Mouse (Mus musculus) thymus, postnatal 36 days (tissue): ENCODE measurements around the gene 1110059E24Rik.

ENCODE experiments used
- DNase-seq, 2 experiments: peaks; one replicate each; pipeline ENCODE4 v3.0.0; 2022; ENCODE audit warnings: mixed read lengths in 2 of 2

Gene 1110059E24Rik

GRCm38 (mm10) chr19:21571223-21571980, 81.4 kb downstream of the 1110059E24Rik start:
- DNase-seq: peak; percentile 79 to 82

DNA sequence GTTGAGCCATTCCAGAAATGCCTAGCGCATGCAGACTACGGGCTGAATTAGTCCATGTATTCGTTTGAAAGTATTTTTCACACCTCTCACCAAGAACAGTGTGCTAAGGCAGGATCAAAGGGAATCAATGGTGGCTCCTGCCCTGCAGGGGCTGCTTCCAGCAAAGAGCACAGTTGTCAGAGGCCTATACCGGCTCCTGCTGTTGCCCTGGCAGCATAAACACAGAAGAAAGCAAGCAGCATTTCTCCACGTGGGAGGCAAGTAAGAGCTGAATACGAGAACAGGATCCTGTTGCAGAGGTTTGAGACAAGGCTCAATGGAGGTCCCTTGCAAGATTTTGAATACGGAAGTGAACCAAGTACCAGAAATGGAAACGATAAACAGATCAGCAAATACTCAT, 82.0 kb downstream of the 1110059E24Rik start:
- DNase-seq: no peak

- no peak for DNase-seq
These were observed 84.1 kb downstream of the 1110059E24Rik start for GRCm38 (mm10) chr19:21568528-21569185.

DNA sequence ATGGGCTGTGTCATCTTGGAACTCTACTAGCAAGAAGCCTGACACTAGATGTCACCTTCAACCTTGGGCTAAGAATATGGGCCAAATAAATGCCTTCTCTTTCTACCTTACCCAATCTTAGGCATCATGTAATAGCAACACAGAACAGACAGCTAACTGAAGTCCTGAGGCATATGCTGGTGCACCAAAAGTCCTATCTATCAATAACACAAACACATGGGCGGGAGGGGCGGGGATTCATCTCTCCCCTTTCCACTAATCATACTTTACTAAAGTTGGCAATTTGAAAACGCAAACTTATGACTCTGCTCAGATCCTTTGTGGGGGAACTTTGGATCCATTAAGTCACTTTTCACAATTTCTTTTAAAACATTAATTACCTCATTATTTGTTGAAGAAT, 84.8 kb downstream of the 1110059E24Rik start:
- no peak for DNase-seq

GRCm38 (mm10) chr19:21566484-21566883, 86.3 kb downstream of the 1110059E24Rik start:
- DNase-seq: no peak

GRCm38 (mm10) chr19:21564461-21564797, 88.3 kb downstream of the 1110059E24Rik start:
- no peak for DNase-seq

DNA sequence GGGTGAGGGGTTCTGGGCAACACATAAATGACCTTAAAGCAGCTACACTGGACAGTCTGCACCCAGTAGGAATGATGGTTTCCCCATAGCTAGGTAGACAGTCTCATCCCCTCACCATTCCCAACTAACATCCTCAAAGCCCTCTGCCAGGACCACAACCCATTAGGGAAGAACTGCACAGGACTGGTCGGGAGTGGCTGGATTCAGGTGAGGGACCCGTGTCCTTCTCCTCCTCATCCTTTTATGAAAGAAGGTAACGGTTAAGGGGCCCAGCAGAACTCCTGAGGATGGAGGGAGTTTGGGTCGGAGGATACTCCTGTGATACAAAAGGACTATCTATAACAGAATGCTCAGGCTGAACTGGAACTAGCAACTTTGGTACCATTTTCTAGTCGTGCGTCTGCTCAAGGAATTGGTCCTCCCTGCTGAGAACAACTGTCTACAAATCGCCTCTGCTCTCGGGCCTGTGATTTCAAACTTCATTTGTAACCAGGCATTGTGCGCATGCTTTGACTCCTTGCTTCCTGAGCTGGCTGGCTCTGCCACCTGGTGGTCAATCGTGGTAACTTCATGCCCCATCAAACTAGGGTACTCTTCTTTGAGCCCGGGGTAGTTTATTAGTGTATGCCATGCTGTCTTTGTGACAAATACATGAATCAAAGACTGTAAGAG, 88.9 kb downstream of the 1110059E24Rik start:
- peak; percentile 62 to 70 for DNase-seq

- no peak for DNase-seq
These were observed 89.8 kb downstream of the 1110059E24Rik start for GRCm38 (mm10) chr19:21562996-21563395.

DNA sequence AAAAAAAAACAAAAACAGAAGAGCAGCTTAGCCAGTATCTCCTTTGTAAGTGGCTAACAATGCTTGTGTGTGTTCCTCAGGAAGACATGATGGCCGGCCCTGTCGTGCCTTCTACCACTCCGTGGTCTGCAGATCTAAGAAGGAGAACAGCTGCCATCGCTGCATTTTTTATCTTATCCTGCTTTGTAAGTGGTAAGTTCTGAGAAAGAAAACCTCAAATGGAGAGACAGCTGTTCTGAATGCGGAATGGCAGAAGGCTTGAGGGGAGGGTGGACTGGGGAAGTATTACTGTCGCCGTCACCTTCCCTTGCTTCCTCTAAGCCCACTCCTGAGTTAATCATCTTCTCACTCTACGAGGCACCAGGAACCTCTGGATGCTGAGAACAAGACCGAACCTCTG, 100.0 kb downstream of the 1110059E24Rik start:
- no peak for DNase-seq

- DNase-seq: no peak
These were observed 100.7 kb downstream of the 1110059E24Rik start for GRCm38 (mm10) chr19:21551921-21552536.

- no peak for DNase-seq
These were observed 103.1 kb downstream of the 1110059E24Rik start for GRCm38 (mm10) chr19:21549713-21550112.

DNA sequence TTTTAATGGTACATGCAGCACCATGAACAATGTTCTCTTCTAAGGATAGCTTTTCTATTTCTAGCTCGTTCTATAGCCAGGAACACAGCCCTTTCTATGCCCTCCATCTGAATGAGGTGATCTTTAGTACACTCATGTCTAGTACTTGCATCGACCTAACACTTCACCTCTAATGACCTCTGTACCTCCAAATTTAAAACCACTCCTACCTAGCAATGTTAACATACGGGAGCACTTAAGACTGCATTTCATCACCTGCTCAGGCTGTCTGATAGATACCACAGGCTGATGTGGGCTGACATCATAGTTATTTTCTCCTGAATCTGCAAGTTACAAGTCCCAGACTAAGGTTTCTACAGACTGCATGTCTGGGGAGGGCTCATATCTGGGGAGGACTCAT, 103.8 kb downstream of the 1110059E24Rik start:
- DNase-seq: no peak

GRCm38 (mm10) chr19:21537125-21537524, 115.7 kb downstream of the 1110059E24Rik start:
- no peak for DNase-seq
